Mouse (Mus musculus) ES-CJ7 (cell line): ENCODE data around the gene Suclg2.

Source experiments
- DNase-seq: peaks from one replicate; pipeline ENCODE4 v3.0.0; 2011; ENCODE audit warnings: low read depth, low spot score

Suclg2 gene

GRCm38 (mm10) chr6:95469521-95469920, 249.1 kb downstream of the Suclg2 start:
- no peak for DNase-seq

- DNase-seq, result no peak
These were observed 253.3 kb downstream of the Suclg2 start for GRCm38 (mm10) chr6:95465322-95465721.

- DNase-seq, result no peak
These were observed 259.2 kb downstream of the Suclg2 start for GRCm38 (mm10) chr6:95459372-95459771.

GRCm38 (mm10) chr6:95446151-95446550, 272.4 kb downstream of the Suclg2 start:
- peak; percentile 52 for DNase-seq

- no peak for DNase-seq
These were observed 273.6 kb downstream of the Suclg2 start for GRCm38 (mm10) chr6:95445036-95445435.
